Mouse (Mus musculus): Measurements from ENCODE around the gene Olfr641.

DNA sequence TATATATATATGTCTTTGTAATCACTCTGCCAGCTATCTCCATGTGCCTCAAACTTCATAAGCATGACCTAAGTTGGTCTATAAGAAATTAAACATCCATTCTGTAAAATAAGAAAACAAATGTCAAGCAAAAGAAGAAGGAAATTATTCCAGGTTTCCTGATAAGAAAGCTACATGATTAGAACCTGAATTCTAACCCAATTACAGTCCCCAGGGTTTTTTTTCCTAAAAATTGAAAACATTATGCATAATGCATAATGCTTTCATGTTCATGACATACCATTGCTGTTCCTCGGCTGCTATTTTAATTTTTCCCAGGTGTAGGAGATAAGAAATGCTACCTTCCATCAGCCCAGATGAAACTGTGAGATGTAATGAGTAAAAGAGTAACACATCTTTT, 50.1 kb downstream of the Olfr641 start, which contains the start of gene Olfr645:
- no peak for TF ChIP-seq CTCF (IDR thresholded peaks at IDR 0.05; ENCODE audit: control insufficient read depth, insufficient read depth, insufficient replicate concordance, low read depth, low read length)
- TF ChIP-seq POLR2A (IDR thresholded peaks at IDR 0.05; ENCODE audit: control insufficient read depth, low read depth, low read length), result no peak

All from testis, adult 2 months (tissue).